Mouse (Mus musculus): ENCODE results near the gene Lgals2.
A peak's percentile ranks its signal among the peaks of the same experiment; 100 is the strongest.
"Not testable (repeated sequence)": the region's sequence is repeated elsewhere in the genome, so short reads cannot be mapped to it uniquely, and the experiment has no call there.

The Lgals2 gene

GRCm38 (mm10) chr15:78855303-78855965, at the start of gene Lgals2:
Gene Lgals2 (minus strand): TSS chr15:78855529.
- no peak for DNase-seq (ENCODE audit: low spot score)

- peak; percentile 85 for DNase-seq (ENCODE audit: low spot score)
These were observed 47.9 kb upstream of the Lgals2 start for GRCm38 (mm10) chr15:78903243-78903642.

- DNase-seq (ENCODE audit: low spot score) = no peak
These were observed 46.1 kb upstream of the Lgals2 start for GRCm38 (mm10) chr15:78901422-78901789.

GRCm38 (mm10) chr15:78900585-78901421, 45.5 kb upstream of the Lgals2 start:
- DNase-seq (ENCODE audit: low spot score) = no peak

GRCm38 (mm10) chr15:78899740-78900584, 44.6 kb upstream of the Lgals2 start, which contains the start of gene Sh3bp1:
Gene Sh3bp1 (plus strand): TSS chr15:78899768.
- no peak for DNase-seq (ENCODE audit: low spot score)

- DNase-seq (ENCODE audit: low spot score) = no peak
These were observed 44.0 kb upstream of the Lgals2 start, which contains the start of gene Gm49510 for GRCm38 (mm10) chr15:78899409-78899739. Gene Gm49510 (plus strand): TSS chr15:78899667.

GRCm38 (mm10) chr15:78898507-78899001, 43.2 kb upstream of the Lgals2 start:
- DNase-seq (ENCODE audit: low spot score) = no peak

GRCm38 (mm10) chr15:78897488-78897887, 42.2 kb upstream of the Lgals2 start:
- DNase-seq (ENCODE audit: low spot score) = no peak

GRCm38 (mm10) chr15:78896149-78896548, 40.8 kb upstream of the Lgals2 start:
- no peak for DNase-seq (ENCODE audit: low spot score)

GRCm38 (mm10) chr15:78895741-78896140, 40.4 kb upstream of the Lgals2 start:
- no peak for DNase-seq (ENCODE audit: low spot score)

GRCm38 (mm10) chr15:78894726-78895125, 39.4 kb upstream of the Lgals2 start:
- no peak for DNase-seq (ENCODE audit: low spot score)

- no peak for DNase-seq (ENCODE audit: low spot score)
These were observed 37.1 kb upstream of the Lgals2 start for GRCm38 (mm10) chr15:78892440-78892839.

- DNase-seq (ENCODE audit: low spot score) = no peak
These were observed 34.1 kb upstream of the Lgals2 start for GRCm38 (mm10) chr15:78889401-78889853.

- no peak for DNase-seq (ENCODE audit: low spot score)
These were observed 26.5 kb upstream of the Lgals2 start for GRCm38 (mm10) chr15:78881828-78882227.

- DNase-seq (ENCODE audit: low spot score) = no peak
These were observed 25.1 kb upstream of the Lgals2 start for GRCm38 (mm10) chr15:78880432-78880831.

GRCm38 (mm10) chr15:78878792-78879516, 23.6 kb upstream of the Lgals2 start:
- DNase-seq (ENCODE audit: low spot score) = not testable (repeated sequence)

GRCm38 (mm10) chr15:78877810-78878390, 22.6 kb upstream of the Lgals2 start:
- no peak for DNase-seq (ENCODE audit: low spot score)

- peak; percentile 94 for DNase-seq (ENCODE audit: low spot score)
These were observed 21.9 kb upstream of the Lgals2 start, which contains the start of gene Gga1 for GRCm38 (mm10) chr15:78876991-78877809. Gene Gga1 (plus strand): TSS chr15:78877190.

- peak; percentile 78 for DNase-seq (ENCODE audit: low spot score)
These were observed 20.9 kb upstream of the Lgals2 start for GRCm38 (mm10) chr15:78876258-78876696.

- no peak for DNase-seq (ENCODE audit: low spot score)
These were observed 20.2 kb upstream of the Lgals2 start for GRCm38 (mm10) chr15:78875537-78875936.
